Mouse (Mus musculus): Measurements from ENCODE around the gene Olfr462.

DNA sequence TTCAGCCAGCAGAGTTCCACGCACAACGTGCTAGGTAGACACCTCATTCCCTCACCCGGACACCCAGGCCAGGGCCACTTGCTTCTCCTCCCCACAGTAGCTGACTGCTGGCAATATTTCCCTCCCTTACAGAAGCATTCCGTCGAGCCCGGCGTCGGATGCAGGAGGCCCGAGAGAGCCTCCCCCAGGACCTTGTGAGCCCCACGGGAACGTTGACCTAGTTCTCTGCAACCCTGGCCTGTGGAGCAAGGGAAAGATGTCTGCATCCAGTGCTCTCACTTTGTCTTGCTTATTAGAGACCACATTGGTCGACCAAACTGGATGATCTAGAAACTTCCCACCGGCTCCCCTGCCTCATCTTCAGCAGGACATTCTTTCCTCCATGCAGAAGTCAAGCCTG lies 29.3 kb downstream of the Olfr462 start:
- TF ChIP-seq CTCF (IDR thresholded peaks at IDR 0.05; ENCODE audit: low read depth, low read length) (no peak), POLR2AphosphoS5 (IDR thresholded peaks at IDR 0.05; ENCODE audit: insufficient replicate concordance, low read depth, low read length) (no peak)

Measured in G1E (cell line).